Comparison of ENCODE assay signal across 24 mouse cellular contexts in the genomic region with DNA sequence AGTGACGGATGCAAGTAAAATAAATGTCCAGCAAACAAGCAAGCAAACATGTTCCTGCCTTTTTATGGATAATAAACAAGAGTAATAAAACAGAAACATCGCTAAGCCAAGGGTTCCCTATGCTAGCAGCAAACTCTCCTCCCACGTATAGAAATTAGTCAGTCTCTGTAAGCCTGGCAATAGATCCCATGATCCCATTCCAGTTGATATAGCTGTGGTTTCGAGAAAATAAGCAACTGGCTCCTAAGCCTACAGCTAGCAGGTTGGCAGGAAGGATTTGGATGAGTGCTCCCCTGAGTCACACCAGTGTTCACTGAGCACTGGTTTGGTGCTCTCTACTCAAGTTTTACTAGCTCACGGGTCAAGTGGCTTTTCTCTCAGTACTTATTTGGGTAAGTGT.
A peak's percentile ranks its signal among the peaks of the same experiment; 100 is the strongest.
DNase-seq lines count a peak whose midpoint lies in the region; ATAC-seq and TF ChIP-seq lines count a peak whose summit lies in the region.
"Had no signal": no experiment of that assay in that cellular context is flagged by ENCODE, and none has a peak within 500 bp of the region (broad histone marks: within the 10 kb centered on the region; RNA-seq: fewer than 3 reads in every experiment).

No protein-coding gene starts in this region.

- in situ Hi-C loops in Patski (cut with MboI; ENCODE audit: low pct_unique_long_range_greater_than_20kb) = no loop called here

- H3K27me3 ChIP-seq in Patski (no peaks in the 10 kb centered on the region), myocyte (ENCODE audit: control insufficient read depth, insufficient read depth, insufficient read length) (no peaks in the 10 kb centered on the region)
- H3K27me3 ChIP-seq: embryonic facial prominence, embryonic 13.5 days; embryonic facial prominence, embryonic 15.5 days had no signal

- ATAC-seq in frontal cortex, adult (ENCODE audit: low TSS enrichment) = peak; percentile 55; the same call in 1 of the 2 replicates
- peak; percentile 39 for ATAC-seq in Patski
- ATAC-seq: forebrain, embryonic 14.5 days; forebrain, embryonic 16.5 days had no signal

- H3K36me3 ChIP-seq in myocyte (ENCODE audit: control insufficient read depth, insufficient read depth) = no peaks in the 10 kb centered on the region
- H3K36me3 ChIP-seq: embryonic facial prominence, embryonic 13.5 days; embryonic facial prominence, embryonic 15.5 days; forebrain, embryonic 10.5 days; forebrain, embryonic 12.5 days had no signal

- intact Hi-C loops in gastrocnemius, postnatal 36 days (cut with DNase I) = no loop called here

- TF ChIP-seq CTCF in Patski (IDR thresholded peaks at IDR 0.05) = no peak

- H3K4me2 ChIP-seq in myocyte (ENCODE audit: low read depth) = peak overlapping the region; percentile 23
- H3K4me2 ChIP-seq: embryonic facial prominence, embryonic 13.5 days; embryonic facial prominence, embryonic 15.5 days; forebrain, embryonic 12.5 days had no signal

- CTCF ChIA-PET in Patski (lab: Charles Lee) = interaction anchor here (1.1 kb wide), 1 partner anchor 12 kb away, joined by 3 read pairs; no protein-coding TSS in a partner anchor

- POLR2A ChIA-PET in Patski (lab: Charles Lee) = no interaction called here

- no peaks in the 10 kb centered on the region for H3K79me2 ChIP-seq in myocyte (ENCODE audit: control insufficient read depth, insufficient read depth)

- H3K4me3 ChIP-seq in myocyte = no peak overlapping the region
- H3K4me3 ChIP-seq: embryonic facial prominence, embryonic 13.5 days; embryonic facial prominence, embryonic 15.5 days; erythroblast, embryonic 14.5 days; forebrain, embryonic 10.5 days; forebrain, embryonic 12.5 days had no signal

- TF ChIP-seq POLR2A in myocyte (IDR thresholded peaks at IDR 0.05; ENCODE audit: insufficient read length, low read depth) = no peak

- H3ac ChIP-seq in myocyte (ENCODE audit: control insufficient read depth, insufficient read length) = no peak overlapping the region

- DNase-seq in frontal cortex, postnatal 14 days (ENCODE audit: low spot score in 2 of 2) = no peak
- peak; percentile 46 for DNase-seq in layer of hippocampus, adult 9-11 months
- no peak for DNase-seq in layer of hippocampus, postnatal 36 days
- peak; percentile 17 for DNase-seq in Patski (ENCODE audit: low read depth, low spot score)
- DNase-seq in thymus, postnatal 36 days = no peak
- DNase-seq in gastrocnemius, postnatal 36 days = no peak
- DNase-seq: adrenal gland, adult 2 months; adrenal gland, postnatal 10 days; adrenal gland, postnatal 25 days; cerebellum, adult 11-12 months; cerebellum, adult 2 months; cerebellum, adult 9-10 months; cerebellum, postnatal 14 days; cerebellum, postnatal 36 days; embryo, embryonic 11 days had no signal

TF ChIP-seq in myocyte, 11 proteins besides CTCF, POLR2A, EP300 and RAD21:
- no peak for TF ChIP-seq SRF (IDR thresholded peaks at IDR 0.05; ENCODE audit: control insufficient read depth, insufficient read length, low read depth)
- TF ChIP-seq MYOD1 (IDR thresholded peaks at IDR 0.05; ENCODE audit: control insufficient read depth in 1 of 3, insufficient read length in 2 of 3, low read depth in 2 of 3) = no peak
- no peak for TF ChIP-seq MAX (IDR thresholded peaks at IDR 0.05; ENCODE audit: low read depth)
- no peak for TF ChIP-seq POLR2AphosphoS2 (IDR thresholded peaks at IDR 0.05; ENCODE audit: insufficient read length, low read depth)
- no peak for TF ChIP-seq USF1 (IDR thresholded peaks at IDR 0.05; ENCODE audit: low read depth)
- no peak for TF ChIP-seq CEBPB (IDR thresholded peaks at IDR 0.05; ENCODE audit: insufficient read depth, poor library complexity, severe bottlenecking)
- TF ChIP-seq TCF3 (IDR thresholded peaks at IDR 0.05; ENCODE audit: insufficient read length, low read depth) = no peak
- TF ChIP-seq TCF12 (IDR thresholded peaks at IDR 0.05; ENCODE audit: insufficient read depth, poor library complexity, severe bottlenecking) = no peak
- no peak for TF ChIP-seq REST (IDR thresholded peaks at IDR 0.05; ENCODE audit: insufficient read depth, insufficient read length)
- no peak for TF ChIP-seq MYOG (IDR thresholded peaks at IDR 0.05; ENCODE audit: control insufficient read depth in 1 of 3, insufficient read depth in 1 of 3, insufficient read length in 2 of 3, low read depth in 2 of 3)
- no peak for TF ChIP-seq E2F4 (IDR thresholded peaks at IDR 0.05; ENCODE audit: insufficient read depth)

Comparison
In these comparisons a context has a peak if more than half of its experiments do, and no peak if none do; other contexts are left out.
1. DNase-seq: peak in layer of hippocampus, adult 9-11 months (single experiment) and Patski (single experiment); none in frontal cortex, postnatal 14 days (0 of 2), layer of hippocampus, postnatal 36 days (0 of 2), thymus, postnatal 36 days (0 of 2) and gastrocnemius, postnatal 36 days (0 of 2).